Mouse (Mus musculus): ENCODE data around the gene Slc45a1. TPM values are rescaled to one million over a fixed set of nuclear protein-coding genes. Genes with fewer than 3 reads are reported as not detected.
A peak's percentile ranks its signal among the peaks of the same experiment; 100 is the strongest.

Slc45a1 gene
- polyA plus RNA-seq, 1 experiment from 2014 or later, result 0.63 TPM

DNA sequence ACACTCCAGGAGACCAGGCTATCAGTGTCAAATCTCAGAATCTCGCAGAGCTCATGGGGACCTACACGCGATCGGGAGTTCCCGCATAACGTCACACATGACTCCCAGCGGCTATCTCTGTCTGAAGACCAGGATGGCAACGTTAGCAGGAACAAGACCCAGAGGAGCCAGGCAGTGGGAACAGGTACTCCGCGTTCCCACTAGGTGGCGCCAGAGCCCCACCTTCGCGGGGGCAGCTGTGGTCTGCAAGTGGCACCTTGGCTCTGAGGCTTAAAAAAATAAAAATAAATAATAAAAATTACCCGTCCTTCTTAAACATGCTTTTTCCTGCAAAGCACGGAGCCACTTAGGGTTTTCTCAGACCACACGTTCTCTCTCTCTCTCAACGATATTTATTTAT is 4.0 kb upstream of the Slc45a1 start:
- ATAC-seq (ENCODE audit: low FRiP score, low TSS enrichment), result peak; percentile 79
- Histone ChIP-seq H3K27ac (replicated peaks) (no peak overlapping the region), H3K4me1 (replicated peaks; ENCODE audit: control insufficient read depth, insufficient read depth) (no peaks in the 10 kb centered on the region), H3K27me3 (ENCODE audit: control insufficient read depth, insufficient read depth, low read length) (no peaks in the 10 kb centered on the region), H3K9me3 (ENCODE audit: control insufficient read depth, low read length) (no peaks in the 10 kb centered on the region), H3K9ac (ENCODE audit: low read length) (no peak overlapping the region), H3K4me3 (ENCODE audit: low read depth, low read length) (no peak overlapping the region), H3K4me2 (replicated peaks; ENCODE audit: low read depth) (no peak overlapping the region), H3K36me3 (ENCODE audit: control insufficient read depth, insufficient read depth, low read length) (no peaks in the 10 kb centered on the region)
- peak; percentile 98 for TF ChIP-seq CTCF (IDR thresholded peaks at IDR 0.05; ENCODE audit: low read depth)
- TF ChIP-seq EP300 (optimal IDR thresholded peaks at IDR 0.05), result no peak
- WGBS, result 5% methylated on average over 17 of the region's 17 CpGs
- peak; percentile 89 for DNase-seq (ENCODE audit: low spot score)

DNA sequence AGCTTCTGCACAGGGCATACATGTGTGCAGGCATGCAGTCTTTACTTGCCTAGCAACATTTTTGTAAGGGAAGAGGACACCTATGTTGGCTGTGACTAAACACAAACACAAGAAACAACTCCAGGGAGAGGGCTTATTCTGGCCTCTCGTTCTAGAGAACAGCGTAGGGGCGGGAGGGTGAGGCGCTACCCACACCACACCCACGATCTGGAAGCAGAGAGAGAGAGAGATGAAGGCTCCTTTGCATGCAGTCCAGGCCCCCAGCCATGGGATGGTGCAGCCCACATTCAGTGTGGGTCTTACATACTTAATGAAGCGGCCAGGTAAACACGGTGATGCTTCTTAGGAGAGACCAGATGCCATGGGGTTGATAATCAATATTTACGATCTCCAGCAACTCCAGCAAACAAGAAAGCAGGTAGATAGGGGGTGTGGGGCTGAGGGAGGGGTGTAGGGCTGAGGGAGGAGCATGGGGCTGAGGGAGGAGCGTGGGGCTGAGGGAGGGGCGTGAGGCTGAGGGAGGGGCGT is 1.2 kb upstream of the Slc45a1 start:
- Histone ChIP-seq H3K9me3 (ENCODE audit: control insufficient read depth, low read length) (no peaks in the 10 kb centered on the region), H3K4me2 (replicated peaks; ENCODE audit: low read depth) (no peak overlapping the region), H3K4me1 (replicated peaks; ENCODE audit: control insufficient read depth, insufficient read depth) (no peaks in the 10 kb centered on the region), H3K27ac (replicated peaks) (no peak overlapping the region), H3K27me3 (ENCODE audit: control insufficient read depth, insufficient read depth, low read length) (no peaks in the 10 kb centered on the region), H3K36me3 (ENCODE audit: control insufficient read depth, insufficient read depth, low read length) (no peaks in the 10 kb centered on the region), H3K9ac (ENCODE audit: low read length) (no peak overlapping the region), H3K4me3 (ENCODE audit: low read depth, low read length) (no peak overlapping the region)
- DNase-seq (ENCODE audit: low spot score) (no peak), ATAC-seq (ENCODE audit: low FRiP score, low TSS enrichment) (peak; percentile 24; the same call in 1 of the 2 replicates)
- TF ChIP-seq EP300 (optimal IDR thresholded peaks at IDR 0.05) (no peak), CTCF (IDR thresholded peaks at IDR 0.05; ENCODE audit: low read depth) (no peak)
- WGBS, result 36% methylated on average over 10 of the region's 11 CpGs

DNA sequence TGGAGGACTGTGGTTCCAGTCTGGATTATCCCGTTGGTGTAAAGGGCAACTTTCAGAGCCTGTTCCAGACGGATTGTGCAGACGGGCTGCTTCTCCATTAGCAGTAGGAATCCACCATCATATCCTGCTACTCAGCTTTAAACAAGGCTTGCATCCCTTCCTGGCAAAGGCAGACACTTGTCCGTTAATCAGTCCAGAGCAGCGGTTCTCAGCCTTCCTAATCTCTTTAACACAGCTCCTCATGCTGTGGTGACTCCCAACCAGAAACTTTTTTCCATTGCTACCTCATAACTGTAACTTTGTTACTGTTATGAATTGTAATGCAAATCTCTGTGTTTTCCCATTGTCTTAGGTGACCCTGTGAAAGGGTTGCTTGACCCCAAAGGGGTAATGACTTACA is 2.6 kb downstream of the Slc45a1 start:
- H3K9me3 ChIP-seq (ENCODE audit: control insufficient read depth, low read length), result no peaks in the 10 kb centered on the region
- H3K4me2 ChIP-seq (replicated peaks; ENCODE audit: low read depth), result no peak overlapping the region
- no peak for TF ChIP-seq CTCF (IDR thresholded peaks at IDR 0.05; ENCODE audit: low read depth)
- H3K27me3 ChIP-seq (ENCODE audit: control insufficient read depth, insufficient read depth, low read length), result no peaks in the 10 kb centered on the region
- WGBS, result 74% methylated on average over 5 of the region's 5 CpGs
- no peak for DNase-seq (ENCODE audit: low spot score)
- ATAC-seq (ENCODE audit: low FRiP score, low TSS enrichment), result no peak
- H3K9ac ChIP-seq (ENCODE audit: low read length), result no peak overlapping the region
- no peak overlapping the region for H3K4me3 ChIP-seq (ENCODE audit: low read depth, low read length)
- H3K36me3 ChIP-seq (ENCODE audit: control insufficient read depth, insufficient read depth, low read length), result no peaks in the 10 kb centered on the region
- no peak overlapping the region for H3K27ac ChIP-seq (replicated peaks)
- H3K4me1 ChIP-seq (replicated peaks; ENCODE audit: control insufficient read depth, insufficient read depth), result no peaks in the 10 kb centered on the region

DNA sequence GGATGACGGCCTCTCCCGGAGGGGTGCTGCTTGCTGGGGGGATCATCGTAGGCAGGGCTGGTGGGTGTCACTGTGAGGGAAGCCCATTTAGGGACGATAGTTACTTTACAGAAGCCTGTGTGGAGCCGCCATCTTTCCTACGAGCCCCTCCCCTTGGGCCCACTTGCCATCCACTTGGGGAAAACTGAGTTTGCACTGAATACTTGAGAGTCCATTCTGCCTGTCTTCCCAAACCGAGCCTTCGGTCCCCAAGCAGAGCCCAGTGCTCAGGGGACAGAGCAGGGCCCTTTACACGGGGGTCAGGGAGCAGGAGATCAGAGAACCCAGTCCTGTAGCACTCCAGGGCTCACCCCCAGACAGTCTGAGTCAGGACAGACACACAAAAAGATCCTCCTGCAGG is 7.7 kb downstream of the Slc45a1 start:
- H3K9ac ChIP-seq (ENCODE audit: low read length), result no peak overlapping the region
- H3K9me3 ChIP-seq (ENCODE audit: control insufficient read depth, low read length), result no peaks in the 10 kb centered on the region
- H3K4me2 ChIP-seq (replicated peaks; ENCODE audit: low read depth), result no peak overlapping the region
- WGBS, result 89% methylated on average over 9 of the region's 9 CpGs
- no peaks in the 10 kb centered on the region for H3K36me3 ChIP-seq (ENCODE audit: control insufficient read depth, insufficient read depth, low read length)
- no peak for TF ChIP-seq EP300 (optimal IDR thresholded peaks at IDR 0.05)
- no peak for TF ChIP-seq CTCF (IDR thresholded peaks at IDR 0.05; ENCODE audit: low read depth)
- H3K4me1 ChIP-seq (replicated peaks; ENCODE audit: control insufficient read depth, insufficient read depth), result no peaks in the 10 kb centered on the region
- H3K27ac ChIP-seq (replicated peaks), result no peak overlapping the region
- DNase-seq (ENCODE audit: low spot score) (no peak), ATAC-seq (ENCODE audit: low FRiP score, low TSS enrichment) (no peak)
- no peaks in the 10 kb centered on the region for H3K27me3 ChIP-seq (ENCODE audit: control insufficient read depth, insufficient read depth, low read length)
- H3K4me3 ChIP-seq (ENCODE audit: low read depth, low read length), result no peak overlapping the region

DNA sequence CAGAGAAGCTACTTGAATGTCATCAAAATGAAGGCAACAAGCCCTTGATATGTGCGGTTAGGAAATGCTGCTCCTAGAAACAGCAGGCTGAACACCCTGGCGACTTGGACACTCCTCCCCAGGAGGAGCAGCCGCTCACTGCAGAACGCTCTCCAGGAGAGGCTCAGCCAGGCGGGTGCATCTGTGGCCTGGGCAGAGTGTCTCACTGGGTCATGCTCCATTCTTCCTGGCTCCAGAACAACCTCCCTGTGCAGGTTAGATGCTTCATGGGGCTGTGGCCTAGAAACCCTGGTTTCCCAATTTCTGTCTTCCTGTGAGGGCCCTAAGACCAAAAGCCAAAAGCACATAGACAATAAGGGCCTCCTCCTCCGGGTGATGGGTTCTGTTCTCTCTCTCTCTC is 15.3 kb downstream of the Slc45a1 start:
- H3K9me3 ChIP-seq (ENCODE audit: control insufficient read depth, low read length), result no peaks in the 10 kb centered on the region
- no peak for TF ChIP-seq EP300 (optimal IDR thresholded peaks at IDR 0.05)
- no peak for TF ChIP-seq CTCF (IDR thresholded peaks at IDR 0.05; ENCODE audit: low read depth)
- H3K27ac ChIP-seq (replicated peaks), result no peak overlapping the region
- ATAC-seq (ENCODE audit: low FRiP score, low TSS enrichment) (no peak), DNase-seq (ENCODE audit: low spot score) (no peak)
- H3K4me2 ChIP-seq (replicated peaks; ENCODE audit: low read depth), result no peak overlapping the region
- WGBS, result 77% methylated on average over 6 of the region's 6 CpGs
- no peak overlapping the region for H3K9ac ChIP-seq (ENCODE audit: low read length)
- no peaks in the 10 kb centered on the region for H3K27me3 ChIP-seq (ENCODE audit: control insufficient read depth, insufficient read depth, low read length)
- H3K4me3 ChIP-seq (ENCODE audit: low read depth, low read length), result no peak overlapping the region
- H3K4me1 ChIP-seq (replicated peaks; ENCODE audit: control insufficient read depth, insufficient read depth), result no peaks in the 10 kb centered on the region
- no peaks in the 10 kb centered on the region for H3K36me3 ChIP-seq (ENCODE audit: control insufficient read depth, insufficient read depth, low read length)

DNA sequence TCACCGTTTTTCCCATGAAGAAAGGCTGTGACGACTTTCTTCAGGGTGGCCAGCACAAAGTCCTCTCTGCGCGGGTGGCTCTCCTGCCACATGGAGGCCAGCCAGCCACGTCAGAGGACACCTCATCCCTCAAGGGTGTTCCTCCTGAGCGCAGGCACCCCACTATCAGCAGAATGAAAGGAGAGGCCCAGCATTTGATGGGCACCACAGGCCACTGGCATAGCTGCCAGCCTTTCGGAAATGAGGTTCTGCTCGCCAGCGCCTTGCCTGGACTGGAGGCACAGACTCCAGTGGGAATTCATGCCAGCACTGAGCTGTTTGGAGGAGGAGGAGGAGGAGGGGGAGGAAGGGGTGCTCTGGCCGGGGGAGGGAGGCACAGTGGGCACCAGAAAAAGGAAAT is 16.4 kb downstream of the Slc45a1 start:
- Histone ChIP-seq H3K9ac (ENCODE audit: low read length) (no peak overlapping the region), H3K9me3 (ENCODE audit: control insufficient read depth, low read length) (no peaks in the 10 kb centered on the region), H3K27ac (replicated peaks) (no peak overlapping the region), H3K4me2 (replicated peaks; ENCODE audit: low read depth) (no peak overlapping the region), H3K27me3 (ENCODE audit: control insufficient read depth, insufficient read depth, low read length) (no peaks in the 10 kb centered on the region), H3K36me3 (ENCODE audit: control insufficient read depth, insufficient read depth, low read length) (no peaks in the 10 kb centered on the region), H3K4me1 (replicated peaks; ENCODE audit: control insufficient read depth, insufficient read depth) (no peaks in the 10 kb centered on the region), H3K4me3 (ENCODE audit: low read depth, low read length) (no peak overlapping the region)
- ATAC-seq (ENCODE audit: low FRiP score, low TSS enrichment) (no peak), DNase-seq (ENCODE audit: low spot score) (no peak)
- 85% methylated on average over 10 of the region's 10 CpGs for WGBS
- TF ChIP-seq CTCF (IDR thresholded peaks at IDR 0.05; ENCODE audit: low read depth) (no peak), EP300 (optimal IDR thresholded peaks at IDR 0.05) (no peak)
